Mouse (Mus musculus) mouse embryonic stem cell (cell line): ENCODE measurements around the gene Echdc2.

Experiments
- in situ Hi-C, 2 experiments: fragments of 300-500 bp; cut with MboI; formaldehyde crosslinking; loops; 1 replicate in 1 of 2; 3 replicates in 1 of 2; pipeline ENCODE4 v1.14.3; 2019 to 2020; ENCODE audit warnings: low sequenced_read_pairs in 2 of 2, low pct_unique_long_range_greater_than_20kb in 1 of 2, mixed read lengths in 1 of 2; ENCODE audit not compliant: unreplicated experiment in 1 of 2

Gene Echdc2

DNA sequence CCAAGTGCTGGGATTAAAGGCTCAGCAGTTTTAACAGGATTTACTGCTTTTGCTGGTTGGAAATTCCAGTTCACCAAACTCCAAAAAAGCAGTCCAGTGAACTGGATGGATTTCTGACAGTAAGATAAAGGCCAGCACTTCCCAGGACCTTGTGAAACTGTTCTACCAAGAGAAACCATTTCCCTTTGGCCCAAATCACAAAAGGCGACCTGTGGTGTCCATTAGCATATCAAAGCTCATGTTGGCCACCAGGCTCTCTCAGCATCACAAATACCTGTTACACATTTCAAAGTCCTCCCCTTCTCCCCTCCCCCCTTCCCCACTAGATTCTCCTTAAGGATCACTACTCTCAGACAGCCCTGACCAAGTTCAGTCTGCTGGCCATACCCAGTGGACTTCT lies 17.0 kb downstream of the Echdc2 start:
- in situ Hi-C loops = no loop called here

DNA sequence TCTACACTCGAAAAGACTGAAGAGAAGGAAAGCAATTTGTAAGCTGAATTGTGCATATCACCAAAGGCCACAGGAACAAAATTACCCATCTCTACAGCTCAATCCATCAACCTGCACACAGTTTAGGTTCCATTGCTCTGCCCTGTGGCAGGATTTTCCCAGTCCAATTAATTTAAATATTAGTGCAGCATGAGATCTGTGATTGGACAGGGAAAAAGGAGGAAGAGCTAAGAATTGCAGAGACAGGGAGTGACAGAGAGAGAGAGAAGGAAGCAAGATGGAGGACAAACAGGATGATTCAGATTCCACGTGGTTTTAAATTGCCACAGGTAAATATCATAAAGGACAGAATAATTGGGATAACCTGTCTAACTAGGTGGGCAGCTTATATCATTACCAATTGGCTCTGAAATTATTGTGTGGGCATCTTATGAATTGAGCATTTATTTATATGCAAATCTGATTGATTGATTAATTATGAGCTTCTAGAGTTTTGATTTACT lies 27.6 kb downstream of the Echdc2 start:
- in situ Hi-C loops = no loop called here

DNA sequence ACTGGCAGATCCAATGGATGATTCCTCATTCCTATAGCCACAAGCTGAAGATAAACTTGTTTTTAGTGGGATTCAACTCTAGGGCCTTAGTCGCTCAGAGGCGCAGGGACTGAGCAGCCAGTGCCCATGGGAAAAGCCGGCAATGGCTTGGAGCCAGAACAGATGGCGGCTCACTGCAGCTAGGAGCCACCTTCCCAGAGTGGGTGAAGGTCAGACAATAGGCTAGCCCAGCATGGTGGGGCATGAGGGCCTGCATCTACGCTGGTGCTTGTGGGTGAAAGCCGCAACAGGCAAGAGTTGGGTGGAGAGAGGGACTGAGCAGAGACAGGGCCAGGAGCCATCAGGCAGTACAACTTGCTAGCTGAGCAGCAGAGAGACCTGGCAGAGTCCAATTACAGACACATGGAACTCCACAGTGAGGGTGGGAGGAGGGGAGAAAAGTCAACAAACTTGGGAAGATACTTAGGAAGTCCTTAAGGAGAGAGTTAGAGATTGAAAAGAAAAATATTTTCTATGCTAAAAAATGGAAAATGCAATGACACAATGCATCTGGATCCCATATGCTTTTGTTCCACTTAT lies 31.1 kb downstream of the Echdc2 start:
- in situ Hi-C loops = no loop called here

- in situ Hi-C loops = no loop called here
Observed at GRCm38 (mm10) chr4:108199236-108199635, 34.0 kb downstream of the Echdc2 start.

- in situ Hi-C loops = no loop called here
Observed at GRCm38 (mm10) chr4:108204629-108205028, 39.4 kb downstream of the Echdc2 start.

DNA sequence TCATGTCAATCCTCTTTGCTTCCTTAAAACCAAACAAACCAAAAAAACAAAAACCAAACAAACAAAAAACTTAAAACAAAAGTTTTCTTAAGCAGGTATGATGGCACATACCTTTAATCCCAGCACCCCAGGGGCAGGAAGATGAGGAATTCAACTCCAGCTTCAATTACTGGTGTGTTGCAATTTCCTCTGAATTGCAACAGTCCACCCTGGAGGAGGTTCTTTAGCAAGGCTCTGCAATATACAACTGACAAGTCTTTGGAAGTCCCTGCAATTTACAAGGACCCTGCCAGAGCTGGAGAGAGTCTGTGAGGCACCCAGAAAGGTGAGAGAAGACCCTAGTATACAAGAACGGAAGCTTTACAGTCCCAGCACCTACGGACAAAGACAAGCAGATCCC lies 47.8 kb downstream of the Echdc2 start:
- in situ Hi-C loops = no loop called here

DNA sequence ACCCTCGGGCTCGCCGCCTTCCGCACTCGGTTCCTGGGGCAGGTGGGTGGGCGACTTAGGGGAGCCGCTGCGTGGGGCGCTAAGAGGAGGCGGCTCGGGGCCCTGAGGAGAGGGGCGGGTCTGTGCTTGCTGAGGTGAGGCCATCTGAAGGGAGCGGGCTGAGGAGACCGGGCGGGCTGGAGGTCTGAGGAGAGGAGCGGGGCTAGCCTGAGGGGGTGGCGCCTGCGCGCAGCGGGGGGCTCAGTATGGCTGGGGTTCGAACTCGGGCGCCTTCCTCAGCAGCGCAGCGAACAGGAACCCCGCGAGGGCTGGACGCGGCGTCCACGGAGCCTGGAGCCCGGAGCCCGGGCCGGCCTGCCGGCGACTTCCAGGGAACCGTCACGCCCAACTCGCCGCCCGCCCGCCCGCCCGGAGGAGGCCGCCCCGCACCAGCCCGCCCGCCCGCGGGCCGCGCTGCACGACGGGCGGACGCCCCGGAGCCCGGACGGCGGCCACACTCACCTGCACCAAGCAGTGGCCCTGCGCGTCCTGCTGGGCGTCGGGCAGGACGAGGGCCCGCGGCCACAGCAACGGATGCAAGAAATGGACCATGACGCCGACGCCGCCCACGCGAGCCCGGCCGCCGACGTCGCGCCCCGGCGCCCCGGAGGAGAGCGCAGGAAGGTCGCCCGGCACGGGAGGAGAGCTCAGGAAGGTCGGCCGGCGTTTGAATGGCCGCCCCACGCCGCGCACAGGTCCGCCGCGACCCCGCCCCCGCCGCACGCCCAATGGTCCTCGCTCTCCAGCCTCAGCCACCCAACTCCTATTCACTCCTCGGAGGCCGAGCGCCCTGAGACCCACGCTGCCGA lies 52.3 kb downstream of the Echdc2 start, which contains the start of gene Zyg11a:
Gene Zyg11a, minus strand, starts transcription at position 717 of the 848 bp plus-strand sequence.
- in situ Hi-C loops = no loop called here

- in situ Hi-C loops = no loop called here
Observed at GRCm38 (mm10) chr4:108219019-108219418, 53.8 kb downstream of the Echdc2 start.

DNA sequence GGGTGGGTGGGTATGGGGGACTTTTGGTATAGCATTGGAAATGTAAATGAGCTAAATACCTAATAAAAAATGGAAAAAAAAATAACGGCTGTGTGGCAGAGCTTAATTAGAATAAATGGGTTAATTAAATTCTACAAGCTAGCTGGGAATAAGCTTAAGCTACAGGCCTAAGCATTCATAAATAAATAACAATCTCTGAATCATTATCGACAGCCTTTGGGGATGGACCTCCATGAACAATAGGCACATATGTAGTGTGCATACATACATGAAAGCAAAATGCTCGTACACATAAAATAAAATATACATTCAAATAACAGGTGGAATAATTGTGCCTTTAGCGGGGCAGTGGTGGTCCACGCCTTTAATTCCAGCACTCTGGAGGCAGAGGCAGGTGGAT lies 57.3 kb downstream of the Echdc2 start:
- in situ Hi-C loops = no loop called here

DNA sequence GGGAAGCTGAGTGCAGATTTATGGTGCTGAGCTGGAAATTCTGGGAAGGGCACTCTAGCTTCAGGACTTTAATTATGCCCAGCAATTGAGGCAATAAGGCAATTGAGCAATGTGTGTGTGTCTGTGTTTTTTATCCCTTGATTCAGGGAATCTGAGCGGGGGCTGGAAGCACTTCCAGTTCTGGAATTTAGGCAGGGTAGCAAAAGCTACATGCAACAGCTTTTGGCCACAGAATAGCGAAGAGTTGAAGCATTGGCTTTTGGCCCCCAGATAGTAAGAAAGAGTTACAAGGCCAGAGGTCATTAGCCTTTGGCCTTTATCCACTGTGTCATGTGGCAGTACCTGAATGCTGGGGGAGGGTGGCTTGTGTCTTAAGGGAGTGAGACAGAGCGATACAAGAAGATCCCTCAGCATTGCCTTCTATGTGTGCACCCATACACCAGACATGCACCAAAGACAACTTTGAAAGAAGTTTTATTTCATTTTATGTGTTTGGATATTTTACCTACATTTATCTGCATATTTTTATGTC lies 60.2 kb downstream of the Echdc2 start:
- in situ Hi-C loops = no loop called here
